Mouse (Mus musculus): ENCODE results near the gene Irs3. TPM values are rescaled to one million over a fixed set of nuclear protein-coding genes. Genes with fewer than 3 reads are reported as not detected.

Gene Irs3
- not detected for polyA plus RNA-seq (2015; fragmentation: Illumina TruSeq; extraction: RNeasy Lipid Tissue Mini Kit (QIAGEN cat#74804); ENCODE audit: low read depth, low replicate concordance)

GRCm38 (mm10) chr5:137645652-137646091 lies at the start of gene Irs3:
Gene Irs3, minus strand, starts transcription at chr5:137645714.

GRCm38 (mm10) chr5:137684294-137685123 lies 39.0 kb upstream of the Irs3 start, which contains the start of gene Agfg2:
Gene Agfg2, minus strand, starts transcription at chr5:137684726.

GRCm38 (mm10) chr5:137641054-137641453 lies 4.5 kb downstream of the Irs3 start, which contains the start of gene Sap25:
Gene Sap25, plus strand, starts transcription at chr5:137641334.

GRCm38 (mm10) chr5:137628498-137629305 lies 16.8 kb downstream of the Irs3 start, which contains the start of the genes Fbxo24, Lrch4 and Gm20605:
Gene Fbxo24, minus strand, starts transcription at chr5:137629002.
Gene Lrch4, plus strand, starts transcription at chr5:137629121.
Gene Gm20605, plus strand, starts transcription at chr5:137629175.

GRCm38 (mm10) chr5:137613550-137613949 lies 32.0 kb downstream of the Irs3 start, which contains the start of gene Pcolce:
Gene Pcolce, minus strand, starts transcription at chr5:137613784.

GRCm38 (mm10) chr5:137600619-137601364 lies 44.7 kb downstream of the Irs3 start, which contains the start of gene Mospd3:
Gene Mospd3, minus strand, starts transcription at chr5:137601058.

Other genes starting within 250 kb of the Irs3 start
- 0.09 TPM for gene Zan, start 168.7 kb downstream of the Irs3 start, polyA plus RNA-seq (2015; fragmentation: Illumina TruSeq; extraction: RNeasy Lipid Tissue Mini Kit (QIAGEN cat#74804); ENCODE audit: low read depth, low replicate concordance)
- 31.7 TPM for gene Pop7, start 143.2 kb downstream of the Irs3 start, polyA plus RNA-seq (2015; fragmentation: Illumina TruSeq; extraction: RNeasy Lipid Tissue Mini Kit (QIAGEN cat#74804); ENCODE audit: low read depth, low replicate concordance)
- gene Gigyf1, start 127.2 kb downstream of the Irs3 start, polyA plus RNA-seq (2015; fragmentation: Illumina TruSeq; extraction: RNeasy Lipid Tissue Mini Kit (QIAGEN cat#74804); ENCODE audit: low read depth, low replicate concordance): 28.4 TPM
- not detected for gene Epo, start 112.5 kb downstream of the Irs3 start, polyA plus RNA-seq (2015; fragmentation: Illumina TruSeq; extraction: RNeasy Lipid Tissue Mini Kit (QIAGEN cat#74804); ENCODE audit: low read depth, low replicate concordance)
- gene Gnb2, start 112.2 kb downstream of the Irs3 start, polyA plus RNA-seq (2015; fragmentation: Illumina TruSeq; extraction: RNeasy Lipid Tissue Mini Kit (QIAGEN cat#74804); ENCODE audit: low read depth, low replicate concordance): 511 TPM
- gene Actl6b, start 92.2 kb downstream of the Irs3 start, polyA plus RNA-seq (2015; fragmentation: Illumina TruSeq; extraction: RNeasy Lipid Tissue Mini Kit (QIAGEN cat#74804); ENCODE audit: low read depth, low replicate concordance): 130 TPM
- 7.5 TPM for gene Tfr2, start 75.9 kb downstream of the Irs3 start, polyA plus RNA-seq (2015; fragmentation: Illumina TruSeq; extraction: RNeasy Lipid Tissue Mini Kit (QIAGEN cat#74804); ENCODE audit: low read depth, low replicate concordance)
- 19.5 TPM for gene Mospd3, start 44.7 kb downstream of the Irs3 start, polyA plus RNA-seq (2015; fragmentation: Illumina TruSeq; extraction: RNeasy Lipid Tissue Mini Kit (QIAGEN cat#74804); ENCODE audit: low read depth, low replicate concordance)
- gene Pcolce, start 31.9 kb downstream of the Irs3 start, polyA plus RNA-seq (2015; fragmentation: Illumina TruSeq; extraction: RNeasy Lipid Tissue Mini Kit (QIAGEN cat#74804); ENCODE audit: low read depth, low replicate concordance): 12.1 TPM
- gene Fbxo24, start 16.7 kb downstream of the Irs3 start, polyA plus RNA-seq (2015; fragmentation: Illumina TruSeq; extraction: RNeasy Lipid Tissue Mini Kit (QIAGEN cat#74804); ENCODE audit: low read depth, low replicate concordance): not detected
- gene Lrch4, start 16.6 kb downstream of the Irs3 start, polyA plus RNA-seq (2015; fragmentation: Illumina TruSeq; extraction: RNeasy Lipid Tissue Mini Kit (QIAGEN cat#74804); ENCODE audit: low read depth, low replicate concordance): 10.6 TPM
- 8.3 TPM for gene Gm20605, start 16.5 kb downstream of the Irs3 start, polyA plus RNA-seq (2015; fragmentation: Illumina TruSeq; extraction: RNeasy Lipid Tissue Mini Kit (QIAGEN cat#74804); ENCODE audit: low read depth, low replicate concordance)
- gene Sap25, start 4.4 kb downstream of the Irs3 start, polyA plus RNA-seq (2015; fragmentation: Illumina TruSeq; extraction: RNeasy Lipid Tissue Mini Kit (QIAGEN cat#74804); ENCODE audit: low read depth, low replicate concordance): 4.2 TPM
- 33.0 TPM for gene Agfg2, start 39.0 kb upstream of the Irs3 start, polyA plus RNA-seq (2015; fragmentation: Illumina TruSeq; extraction: RNeasy Lipid Tissue Mini Kit (QIAGEN cat#74804); ENCODE audit: low read depth, low replicate concordance)
- 57.5 TPM for gene Nyap1, start 95.9 kb upstream of the Irs3 start, polyA plus RNA-seq (2015; fragmentation: Illumina TruSeq; extraction: RNeasy Lipid Tissue Mini Kit (QIAGEN cat#74804); ENCODE audit: low read depth, low replicate concordance)
- gene Tsc22d4, start 100.0 kb upstream of the Irs3 start, polyA plus RNA-seq (2015; fragmentation: Illumina TruSeq; extraction: RNeasy Lipid Tissue Mini Kit (QIAGEN cat#74804); ENCODE audit: low read depth, low replicate concordance): 226 TPM
- gene Ppp1r35, start 133.1 kb upstream of the Irs3 start, polyA plus RNA-seq (2015; fragmentation: Illumina TruSeq; extraction: RNeasy Lipid Tissue Mini Kit (QIAGEN cat#74804); ENCODE audit: low read depth, low replicate concordance): 25.6 TPM
- gene Mepce, start 141.9 kb upstream of the Irs3 start, polyA plus RNA-seq (2015; fragmentation: Illumina TruSeq; extraction: RNeasy Lipid Tissue Mini Kit (QIAGEN cat#74804); ENCODE audit: low read depth, low replicate concordance): 32.0 TPM
- gene Zcwpw1, start 142.1 kb upstream of the Irs3 start, polyA plus RNA-seq (2015; fragmentation: Illumina TruSeq; extraction: RNeasy Lipid Tissue Mini Kit (QIAGEN cat#74804); ENCODE audit: low read depth, low replicate concordance): 9.6 TPM
- 1.0 TPM for gene Pilra, start 190.6 kb upstream of the Irs3 start, polyA plus RNA-seq (2015; fragmentation: Illumina TruSeq; extraction: RNeasy Lipid Tissue Mini Kit (QIAGEN cat#74804); ENCODE audit: low read depth, low replicate concordance)
- not detected for gene Pilrb1, start 212.4 kb upstream of the Irs3 start, polyA plus RNA-seq (2015; fragmentation: Illumina TruSeq; extraction: RNeasy Lipid Tissue Mini Kit (QIAGEN cat#74804); ENCODE audit: low read depth, low replicate concordance)
- gene Pilrb2, start 226.1 kb upstream of the Irs3 start, polyA plus RNA-seq (2015; fragmentation: Illumina TruSeq; extraction: RNeasy Lipid Tissue Mini Kit (QIAGEN cat#74804); ENCODE audit: low read depth, low replicate concordance): not detected